Mouse (Mus musculus) monocyte, adult 59 days (primary cell): ENCODE results near the gene Mettl7b. TPM values are rescaled to one million over a fixed set of nuclear protein-coding genes. Genes with fewer than 3 reads are reported as not detected.

ENCODE experiments used
- total RNA-seq, 2 experiments: library from RNA; stranded (reverse); gene quantifications; one replicate each; pipeline ENCODE4 v1.2.4; 2023

Mettl7b gene
- not detected for total RNA-seq

DNA sequence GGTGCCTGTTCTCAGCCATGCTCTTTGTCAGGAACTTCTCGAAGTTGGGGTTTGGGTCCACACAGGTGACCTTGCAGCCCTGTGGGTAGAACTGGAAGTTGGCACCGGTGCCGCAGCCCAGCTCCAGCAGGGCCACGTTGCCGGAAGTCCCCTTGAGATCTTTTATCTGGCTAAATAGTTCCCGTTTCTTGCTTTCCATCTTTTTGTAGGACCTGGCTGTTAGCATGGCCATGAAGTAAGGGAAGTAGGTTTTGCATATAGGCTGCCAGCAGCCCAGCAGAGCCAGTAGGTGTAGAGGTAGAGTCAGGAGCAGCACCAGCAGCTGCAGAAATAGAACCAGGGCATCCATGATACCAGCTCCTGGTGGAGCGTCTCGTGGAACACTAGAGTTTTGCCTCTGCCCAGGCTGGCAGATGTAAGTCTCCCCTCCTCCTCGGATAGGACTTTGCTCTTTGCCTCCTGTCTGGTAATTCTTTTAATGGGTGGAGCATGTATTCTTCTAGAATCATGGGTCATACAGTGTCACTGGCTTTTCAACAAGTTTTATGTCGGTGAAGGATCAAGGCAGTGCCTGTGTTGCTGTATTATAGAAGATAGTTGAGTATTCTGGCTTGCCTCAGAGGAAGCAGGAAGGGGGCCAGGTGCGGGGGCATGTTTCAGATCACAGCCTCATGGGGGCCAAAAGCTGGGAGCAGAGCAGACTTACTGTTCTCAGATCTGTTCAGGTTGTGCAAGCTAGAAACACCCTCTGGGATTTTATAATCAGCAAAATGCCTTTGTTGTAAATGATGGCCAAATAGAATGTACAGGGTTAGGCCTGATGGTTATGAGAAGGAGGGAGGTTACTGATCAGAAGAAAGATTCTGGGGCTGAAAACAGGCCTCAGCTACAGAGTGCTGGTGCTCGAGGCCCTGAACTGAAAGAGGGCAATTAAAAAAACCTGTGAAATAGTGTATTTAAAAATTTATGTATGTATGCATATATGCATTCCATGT is at the start of gene Mettl7b:
Gene Mettl7b (minus strand): TSS at position 399 of the 995 bp plus-strand sequence.

DNA sequence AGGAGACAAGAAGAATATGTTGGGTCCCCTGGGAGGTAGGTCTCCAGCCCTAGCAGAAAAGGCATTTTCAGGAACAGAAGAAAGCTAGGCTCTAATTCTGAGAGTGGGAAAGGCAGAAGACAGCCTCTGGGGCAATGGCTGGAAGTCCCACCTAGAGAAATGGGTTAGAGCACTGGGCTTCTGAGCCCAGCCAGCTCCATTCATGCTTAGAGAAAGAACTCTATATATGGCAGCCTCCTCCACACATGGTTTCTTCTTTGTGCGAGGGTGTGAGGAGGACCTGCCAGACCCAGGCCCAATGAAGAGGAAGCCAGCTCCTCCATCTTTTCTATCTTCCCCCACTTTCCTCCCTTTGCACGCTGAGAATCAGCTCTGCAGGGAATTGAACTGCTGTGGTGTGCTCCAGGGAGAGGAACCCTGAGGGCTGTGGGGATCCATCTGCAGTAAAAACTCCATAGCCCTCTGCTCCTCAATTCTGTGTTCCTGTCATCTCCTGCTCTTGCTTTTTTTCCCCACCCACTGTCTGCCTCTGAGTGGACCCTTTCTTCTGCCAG is 49.6 kb upstream of the Mettl7b start, which contains the start of gene Olfr763:
Gene Olfr763 (plus strand): TSS at position 504 of the 554 bp plus-strand sequence.

DNA sequence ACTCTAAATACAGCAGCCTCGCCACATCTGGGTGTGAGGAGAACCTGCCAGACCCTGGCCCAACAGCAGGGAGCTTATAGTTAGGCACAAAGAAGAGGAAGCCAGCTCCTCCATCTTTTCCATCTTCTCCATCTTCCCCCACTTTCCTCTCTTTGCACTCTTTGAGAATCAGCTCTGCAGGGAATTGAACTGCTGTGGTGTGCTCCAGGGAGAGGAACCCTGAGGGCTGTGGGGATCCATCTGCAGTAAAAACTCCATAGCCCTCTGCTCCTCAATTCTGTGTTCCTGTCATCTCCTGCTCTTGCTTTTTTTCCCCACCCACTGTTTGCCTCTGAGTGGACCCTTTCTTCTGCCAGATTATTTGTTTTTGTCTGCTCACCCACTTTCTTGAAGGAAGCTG is 28.3 kb upstream of the Mettl7b start, which contains the start of gene Olfr9:
Gene Olfr9 (plus strand): TSS at position 301 of the 400 bp plus-strand sequence.

GRCm38 (mm10) chr10:128933574-128933973 is 27.2 kb downstream of the Mettl7b start, which contains the start of gene Itga7:
Gene Itga7, plus strand, starts transcription at chr10:128933818.

GRCm38 (mm10) chr10:128923935-128924334 is 36.9 kb downstream of the Mettl7b start, which contains the start of gene Bloc1s1:
Gene Bloc1s1, minus strand, starts transcription at chr10:128924035.

GRCm38 (mm10) chr10:128922822-128923012 is 38.1 kb downstream of the Mettl7b start, which contains the start of gene Rdh5:
Gene Rdh5, minus strand, starts transcription at chr10:128922888.

Other genes with a start within 250 kb of the Mettl7b start
- 10 to 100 TPM; 49.5 to 55.2 TPM for gene Dgka, start 216.1 kb downstream of the Mettl7b start, total RNA-seq
- gene Pym1, start 213.1 kb downstream of the Mettl7b start, total RNA-seq: 10 to 100 TPM; 20.3 to 22.7 TPM
- 10 to 100 TPM in 1 of 2 experiments, 1 to 10 TPM in 1; 9.8 to 18.0 TPM for gene Mmp19, start 170.1 kb downstream of the Mettl7b start, total RNA-seq
- gene Dnajc14, start 156.9 kb downstream of the Mettl7b start, total RNA-seq: 10 to 100 TPM; 63.2 to 69.8 TPM
- 10 to 100 TPM; 10.8 to 11.1 TPM for gene Tmem198b, start 156.6 kb downstream of the Mettl7b start, total RNA-seq
- 10 to 100 TPM; 40.5 to 49.9 TPM for gene Sarnp, start 143.7 kb downstream of the Mettl7b start, total RNA-seq
- gene Ormdl2, start 139.3 kb downstream of the Mettl7b start, total RNA-seq: 10 to 100 TPM; 30.9 to 41.1 TPM
- under 1 TPM; 0.43 to 0.50 TPM for gene Gdf11, start 69.3 kb downstream of the Mettl7b start, total RNA-seq
- gene Cd63, start 60.0 kb downstream of the Mettl7b start, total RNA-seq: 1 to 10 TPM; 3.9 to 5.2 TPM
- 1 to 10 TPM; 4.9 to 5.2 TPM for gene Rdh5, start 38.1 kb downstream of the Mettl7b start, total RNA-seq
- gene Bloc1s1, start 37.0 kb downstream of the Mettl7b start, total RNA-seq: 100 to 1,000 TPM in 1 of 2 experiments, 10 to 100 TPM in 1; 85.1 to 109 TPM
- not detected for gene Itga7, start 27.2 kb downstream of the Mettl7b start, total RNA-seq
- gene Olfr9, start 28.4 kb upstream of the Mettl7b start, total RNA-seq: not detected
- not detected for gene Olfr763, start 49.8 kb upstream of the Mettl7b start, total RNA-seq
- gene Olfr764-ps1, start 78.9 kb upstream of the Mettl7b start, total RNA-seq: not detected
- gene Olfr765, start 89.0 kb upstream of the Mettl7b start, total RNA-seq: not detected
- not detected for gene Olfr766-ps1, start 108.0 kb upstream of the Mettl7b start, total RNA-seq
- gene Olfr767, start 121.9 kb upstream of the Mettl7b start, total RNA-seq: not detected
- not detected for gene Olfr768, start 138.4 kb upstream of the Mettl7b start, total RNA-seq
- gene Olfr769, start 156.9 kb upstream of the Mettl7b start, total RNA-seq: not detected
- gene Olfr770, start 178.0 kb upstream of the Mettl7b start, total RNA-seq: not detected
- gene Olfr771, start 203.8 kb upstream of the Mettl7b start, total RNA-seq: not detected
- gene Olfr772, start 216.9 kb upstream of the Mettl7b start, total RNA-seq: not detected
- gene Olfr773, start 226.4 kb upstream of the Mettl7b start, total RNA-seq: not detected